Mouse (Mus musculus) v-Abl transformed pro-B cells (cell line): ENCODE data around the gene Tmem95.
"Not testable (repeated sequence)": the region's sequence is repeated elsewhere in the genome, so short reads cannot be mapped to it uniquely, and the experiment has no call there.

Experiments used
- in situ Hi-C, 2 experiments: fragments of 400-800 bp; cut with MboI; formaldehyde crosslinking; loops; one replicate each; pipeline ENCODE4 v1.15.1; 2025; ENCODE audit not compliant: unreplicated experiment in 2 of 2

The Tmem95 gene

GRCm38 (mm10) chr11:69883066-69883465 is 5.2 kb upstream of the Tmem95 start:
- in situ Hi-C loops: loop anchor here (5.0 kb wide), 1 partner anchor 39 kb away; the partner anchor contains the start of gene Eif5a (in 2 of the 2)

DNA sequence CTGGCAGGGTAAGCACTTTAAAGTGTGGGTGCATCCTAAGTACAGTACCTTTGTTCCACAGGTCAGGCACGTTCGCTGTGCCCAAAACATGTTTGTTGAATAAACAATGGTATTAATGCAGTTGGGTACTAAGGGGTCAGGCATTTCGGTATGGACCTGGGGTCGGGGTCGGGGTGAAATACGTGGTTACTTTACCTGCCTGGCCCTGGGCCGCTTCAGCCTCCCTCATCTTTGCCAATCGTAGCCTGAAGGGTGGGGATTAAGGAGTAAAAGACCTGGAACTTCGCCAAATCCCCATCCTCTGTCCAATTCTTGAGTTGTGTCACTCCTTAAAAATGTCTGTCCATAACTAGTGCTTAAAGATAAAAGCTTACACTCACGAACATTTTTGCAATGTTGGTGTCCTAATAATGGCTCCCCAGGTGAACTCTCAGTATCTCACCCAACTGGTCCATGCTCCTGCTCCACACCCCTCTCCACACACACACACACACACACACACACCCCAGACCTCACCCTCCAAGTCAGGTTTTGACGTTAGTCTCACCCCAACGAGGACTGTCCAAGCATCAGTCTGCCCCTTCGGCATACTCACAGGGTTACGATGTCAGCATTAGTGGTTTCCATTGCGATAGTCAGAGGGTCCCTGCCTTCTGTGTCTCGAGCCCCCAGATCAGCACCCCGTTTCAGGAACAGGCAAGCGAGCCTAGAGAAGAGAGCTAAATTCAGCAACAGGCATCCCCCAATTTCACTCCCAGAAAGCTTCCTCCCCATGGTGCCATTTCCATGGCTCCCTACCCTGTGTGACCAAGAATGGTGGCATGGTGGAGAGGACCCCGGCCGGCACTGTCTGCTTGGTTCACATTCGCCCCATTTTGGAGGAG is 4.2 kb upstream of the Tmem95 start:
- in situ Hi-C loops: loop anchor here (5.0 kb wide), 1 partner anchor 40 kb away; the partner anchor contains the start of gene Eif5a (in 2 of the 2)

- in situ Hi-C loops: loop anchor here (5.0 kb wide), 1 partner anchor 41 kb away; the partner anchor contains the start of gene Eif5a (in 2 of the 2)
Measured at GRCm38 (mm10) chr11:69880853-69881603, 3.2 kb upstream of the Tmem95 start, which contains the start of gene Kctd11. TSS of gene Kctd11 (minus strand) at chr11:69881406.

- in situ Hi-C loops: loop anchor here (5.0 kb wide), 1 partner anchor 42 kb away; the partner anchor contains the start of gene Eif5a (in 2 of the 2)
Measured at GRCm38 (mm10) chr11:69880506-69880852, 2.7 kb upstream of the Tmem95 start.

DNA sequence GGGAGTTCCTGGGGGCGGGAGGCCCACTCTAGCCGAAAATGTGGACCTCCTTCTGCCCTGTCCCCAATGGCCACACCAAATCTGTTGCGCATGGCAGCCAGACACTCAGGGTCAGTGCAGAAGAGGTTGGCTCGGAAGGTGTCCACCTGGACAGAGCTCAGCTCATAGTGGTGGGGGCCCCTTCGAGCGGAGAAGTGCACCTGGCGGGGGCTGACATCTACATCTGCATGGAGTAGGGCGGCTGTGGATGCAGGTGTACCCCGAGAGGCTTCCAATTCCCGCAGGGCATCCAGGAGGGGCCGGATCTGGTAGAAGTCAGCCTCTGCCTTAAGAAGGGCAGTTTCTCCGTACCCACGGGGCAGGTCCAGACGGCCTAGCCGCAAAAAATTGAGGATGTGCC is 1.9 kb upstream of the Tmem95 start:
- in situ Hi-C loops: loop anchor here (5.0 to 10.0 kb wide), 9 partner anchors 43 to 335 kb away; partner anchors contain the start of genes Eif5a (in 2 of the 2), Senp3 (in 2 of the 2), Fgf11 (in 1 of the 2) and Polr2a (in 1 of the 2)

- in situ Hi-C loops: loop anchor here (5.0 to 10.0 kb wide), 8 partner anchors 72 to 336 kb away; partner anchors contain the start of genes Senp3 (in 2 of the 2), Fgf11 (in 1 of the 2), Polr2a (in 1 of the 2) and Sat2 (in 1 of the 2)
Measured at GRCm38 (mm10) chr11:69878952-69879351, 1.1 kb upstream of the Tmem95 start.

DNA sequence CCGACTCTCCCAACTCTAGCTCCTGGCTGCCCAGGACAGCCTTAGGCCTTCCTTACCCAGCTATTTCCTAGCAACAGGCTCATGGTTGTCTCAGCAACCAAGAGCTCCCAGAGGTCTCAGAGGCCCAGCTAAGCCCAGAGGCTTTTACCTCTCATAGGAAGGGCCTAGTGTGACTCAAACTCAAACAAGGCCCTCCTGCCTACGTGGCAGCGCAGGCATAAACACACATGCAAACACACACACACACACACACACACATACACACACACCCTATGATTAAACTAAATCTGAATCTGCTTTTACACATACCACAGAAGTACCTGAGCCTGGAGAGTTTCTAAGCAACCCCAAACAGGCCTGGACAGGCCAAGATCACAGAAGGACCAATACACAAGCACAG is 581 bp upstream of the Tmem95 start:
- in situ Hi-C loops: loop anchor here (5.0 to 10.0 kb wide), 8 partner anchors 71 to 336 kb away; partner anchors contain the start of genes Senp3 (in 2 of the 2), Fgf11 (in 1 of the 2), Polr2a (in 1 of the 2) and Sat2 (in 1 of the 2)

GRCm38 (mm10) chr11:69876867-69877266 is 951 bp downstream of the Tmem95 start:
- in situ Hi-C loops: loop anchor here (5.0 to 10.0 kb wide), 8 partner anchors 70 to 338 kb away; partner anchors contain the start of genes Senp3 (in 2 of the 2), Fgf11 (in 1 of the 2), Polr2a (in 1 of the 2) and Sat2 (in 1 of the 2)

- in situ Hi-C loops: loop anchor here (5.0 to 10.0 kb wide), 8 partner anchors 69 to 339 kb away; partner anchors contain the start of genes Senp3 (in 2 of the 2), Fgf11 (in 1 of the 2), Polr2a (in 1 of the 2) and Sat2 (in 1 of the 2)
Measured at GRCm38 (mm10) chr11:69876186-69876585, 1.6 kb downstream of the Tmem95 start.

DNA sequence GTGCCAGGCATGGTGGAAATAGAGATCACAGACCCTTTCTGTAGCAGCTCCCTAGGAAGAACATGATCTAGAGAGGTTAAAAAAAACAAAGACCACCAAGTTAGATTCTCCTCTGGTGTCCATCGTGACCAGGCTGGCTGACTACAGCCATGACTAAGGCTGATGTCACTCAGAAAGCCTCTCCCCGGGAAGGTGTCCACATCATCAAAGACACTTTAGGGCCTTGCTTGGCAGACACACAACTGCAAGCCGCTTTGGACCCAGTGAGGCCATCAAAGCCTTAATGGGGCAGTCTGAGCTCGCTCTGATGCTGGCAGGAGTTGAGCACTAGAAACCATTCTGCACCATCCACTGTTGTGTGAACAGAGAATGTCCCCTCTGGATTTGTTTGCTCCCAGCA is 5.4 kb downstream of the Tmem95 start:
- in situ Hi-C loops: loop anchor here in 1 of 2 experiments (10.0 kb wide), 2 partner anchors 248 to 342 kb away; partner anchors contain the start of genes Sat2 and Slc16a11

DNA sequence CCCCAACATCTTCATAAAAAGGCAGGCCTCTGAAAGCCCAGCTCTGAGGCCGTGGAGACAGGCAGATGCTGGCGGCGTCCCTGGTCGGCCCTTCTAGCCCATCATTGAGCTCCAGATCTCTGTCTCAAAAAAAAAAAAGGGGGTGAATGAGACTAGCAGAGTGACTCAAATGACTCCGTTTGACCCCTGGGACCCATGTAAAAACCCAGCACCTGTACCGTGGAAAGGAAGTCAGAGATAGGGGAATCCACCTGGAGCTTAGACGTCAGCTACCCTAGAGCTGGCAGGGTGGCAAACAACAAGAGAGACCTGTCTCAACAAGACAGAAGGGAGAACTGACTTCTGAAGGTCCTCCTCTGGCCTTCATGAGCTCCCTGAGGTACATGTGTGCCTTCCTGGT is 6.0 kb downstream of the Tmem95 start:
- in situ Hi-C loops: loop anchor here in 1 of 2 experiments (10.0 kb wide), 2 partner anchors 247 to 343 kb away; partner anchors contain the start of genes Sat2 and Slc16a11

DNA sequence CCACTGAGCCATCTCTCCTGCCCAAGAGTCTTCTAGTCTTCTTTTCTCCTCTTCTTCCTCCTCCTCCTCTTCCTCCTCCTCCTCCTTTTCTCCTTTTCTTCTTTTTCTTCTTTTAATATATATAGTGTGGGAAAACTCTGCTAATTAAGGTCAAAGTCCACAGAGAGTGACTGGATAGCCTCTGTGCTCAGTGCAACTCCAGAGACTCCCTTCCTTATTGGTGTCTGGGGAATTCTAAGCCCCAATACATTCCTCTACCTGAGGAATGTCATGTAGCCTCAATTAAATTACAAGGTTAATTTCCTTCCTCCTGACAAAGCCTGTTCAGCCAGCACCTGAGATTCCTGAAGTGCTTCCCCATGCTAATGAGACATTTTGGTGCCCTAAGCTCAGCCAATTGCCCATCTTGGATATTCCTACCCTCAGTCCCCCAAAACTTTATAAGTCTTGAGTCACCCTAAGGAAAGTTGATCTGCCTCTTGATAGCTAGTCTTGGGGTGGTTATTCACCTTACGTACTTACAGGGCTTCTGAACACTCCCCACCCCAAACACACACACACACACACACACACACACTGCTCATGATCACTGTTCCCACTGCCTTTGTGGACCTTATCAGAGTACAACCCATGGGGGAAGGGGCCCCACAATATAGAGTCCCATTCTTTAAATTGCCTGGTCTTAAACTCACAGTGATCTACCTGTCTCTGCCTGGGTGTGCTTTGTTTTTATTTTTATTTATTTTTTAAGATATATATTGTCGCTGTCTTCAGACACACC is 7.3 kb downstream of the Tmem95 start:
- in situ Hi-C loops: loop anchor here in 1 of 2 experiments (10.0 kb wide), 2 partner anchors 246 to 344 kb away; partner anchors contain the start of genes Sat2 and Slc16a11

DNA sequence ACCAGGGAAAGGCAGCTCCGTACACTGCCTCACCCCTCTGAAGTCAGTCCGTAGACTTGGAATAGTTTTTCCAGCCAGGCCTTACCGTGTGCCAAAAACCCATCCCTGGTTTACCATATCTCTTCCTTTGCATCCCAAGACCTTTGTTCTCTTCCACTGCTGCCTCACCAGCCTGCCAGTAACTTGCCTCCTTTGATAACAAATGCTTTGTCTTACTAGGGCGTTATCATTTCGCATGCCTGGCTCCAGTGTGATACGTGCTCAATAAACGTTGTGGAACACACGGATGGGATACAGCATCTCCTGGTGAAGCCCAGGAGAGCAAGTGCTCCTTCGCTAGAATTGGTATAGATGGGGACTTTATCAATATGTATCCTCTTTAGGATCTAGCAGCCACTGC is 10.5 kb downstream of the Tmem95 start:
- in situ Hi-C loops: no loop called here

GRCm38 (mm10) chr11:69865561-69865960 is 12.3 kb downstream of the Tmem95 start:
- in situ Hi-C loops: no loop called here

DNA sequence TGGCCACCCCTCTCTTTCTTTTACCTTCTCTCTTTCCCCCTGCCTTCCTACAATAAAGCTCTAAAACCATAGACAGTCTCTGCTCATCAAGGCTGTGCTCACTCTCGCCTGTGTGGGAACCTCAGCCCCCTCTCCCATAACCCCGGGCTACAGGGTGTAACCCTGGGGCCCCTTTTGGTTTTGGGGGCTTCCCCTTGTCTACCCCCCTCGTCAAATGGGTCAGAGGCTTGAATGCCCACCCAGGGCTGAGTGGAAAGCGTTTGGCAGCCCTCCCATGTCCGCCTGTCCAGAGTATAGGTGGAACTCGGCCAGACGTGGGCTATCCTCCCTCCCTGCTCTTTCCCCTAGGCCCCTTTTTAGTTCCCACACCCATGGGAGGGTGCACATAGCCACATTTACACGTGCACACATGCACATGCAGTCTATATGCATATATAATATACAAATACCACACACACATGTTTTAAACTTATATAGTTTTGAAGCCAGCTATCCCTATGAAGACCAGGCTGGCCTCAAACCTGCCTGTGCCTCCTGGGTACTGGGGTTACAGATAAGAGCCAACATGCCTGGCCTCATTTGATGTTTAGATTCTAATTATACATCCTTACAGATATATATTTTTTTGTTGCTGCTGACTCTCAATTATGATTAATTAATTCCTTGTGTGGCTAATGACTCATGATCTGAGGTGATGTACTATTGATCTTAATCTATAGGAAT is 13.5 kb downstream of the Tmem95 start:
- in situ Hi-C loops: no loop called here

DNA sequence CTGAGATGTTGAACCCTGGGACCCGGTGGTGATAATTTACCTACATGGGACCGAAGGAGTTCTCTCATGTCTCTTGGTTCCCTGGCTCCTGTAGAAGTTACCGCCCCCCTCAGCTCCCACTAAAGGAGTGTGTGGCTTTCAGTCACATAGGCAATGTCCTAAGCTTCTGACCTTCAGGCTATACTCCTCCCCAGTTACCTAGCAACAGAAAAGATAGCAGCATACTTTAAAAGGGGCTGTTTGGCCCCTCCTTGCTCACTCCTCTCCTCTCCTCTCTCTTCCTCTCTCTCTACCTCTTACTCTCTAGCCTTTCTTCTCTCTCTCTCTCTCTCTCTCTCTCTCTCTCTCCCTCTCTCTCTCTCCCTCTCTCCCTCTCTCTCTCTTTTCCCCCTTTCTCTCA is 14.1 kb downstream of the Tmem95 start:
- in situ Hi-C loops: not testable (repeated sequence)

DNA sequence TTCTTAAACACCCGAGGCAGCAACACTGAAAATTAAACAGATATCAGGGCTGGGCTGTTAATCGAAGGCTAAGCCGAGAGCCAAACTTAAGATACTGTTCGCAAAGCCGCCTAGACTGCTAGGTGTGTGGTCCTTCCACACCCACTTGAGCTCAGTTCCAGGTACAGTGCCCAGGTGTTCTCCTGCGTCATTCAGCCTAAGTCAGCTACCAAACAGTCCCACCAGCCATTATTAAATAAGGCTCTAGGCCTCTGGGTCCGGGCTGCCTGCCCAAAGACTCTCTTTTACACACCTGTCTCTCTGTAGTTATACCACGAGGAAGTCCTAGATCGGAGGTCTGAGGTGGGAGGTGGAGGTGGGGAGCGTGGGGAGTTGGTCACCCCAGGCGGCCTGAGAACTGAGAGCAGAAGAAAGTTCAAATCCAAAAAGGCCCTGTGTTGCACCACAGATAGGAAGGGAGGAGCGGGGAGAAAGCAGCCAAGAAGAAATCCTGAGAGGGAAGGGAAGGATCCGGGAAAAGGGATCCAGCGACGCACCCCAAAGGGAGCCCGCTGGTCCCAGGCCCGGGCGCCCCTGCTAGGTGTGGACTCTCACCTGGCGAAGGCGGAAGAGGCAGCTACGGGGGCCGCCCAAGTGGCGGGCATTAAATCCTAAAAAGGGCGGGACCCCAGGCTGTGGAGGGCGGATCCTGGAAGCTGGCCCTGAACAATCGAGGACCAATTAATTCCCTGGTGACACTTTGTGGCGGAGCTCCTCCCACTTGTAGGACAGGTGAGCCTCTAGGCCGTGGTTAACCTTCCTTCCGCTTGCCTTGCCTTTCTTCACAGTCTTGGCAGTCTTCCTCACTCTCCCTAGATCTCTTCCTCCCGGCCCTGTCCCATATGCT is 19.5 kb downstream of the Tmem95 start, which contains the start of gene Tnk1:
Tnk1 (minus strand) TSS at position 618 of the 886 bp plus-strand sequence.
- in situ Hi-C loops: no loop called here

DNA sequence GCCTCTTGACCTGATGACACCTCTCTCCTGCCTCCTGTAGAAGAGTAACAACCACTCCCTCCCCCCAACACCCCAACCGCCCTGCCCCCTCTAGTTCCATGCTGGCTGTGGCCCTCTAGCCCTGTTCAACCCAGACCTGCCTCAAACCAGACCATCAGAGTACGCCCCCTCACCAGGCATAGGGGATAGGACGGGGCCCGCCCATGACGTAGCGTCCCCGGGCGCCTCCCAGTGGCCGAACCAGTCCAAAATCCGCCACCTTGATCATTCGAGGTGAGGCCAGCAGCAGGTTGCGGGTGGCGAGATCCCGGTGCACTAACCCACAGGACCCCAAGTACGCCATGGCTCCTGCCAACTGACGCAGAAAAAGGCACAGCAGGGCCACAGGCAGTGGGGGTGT is 22.5 kb downstream of the Tmem95 start:
- in situ Hi-C loops: no loop called here
